Mouse (Mus musculus) forebrain, embryonic 14.5 days (tissue): ENCODE results near the gene Dmxl2. TPM values are rescaled to one million over a fixed set of nuclear protein-coding genes. Genes with fewer than 3 reads are reported as not detected.

Source experiments
- ATAC-seq: fragments of 200-750 bp; cut with Nextera tagmentation; 2 replicates; pipeline ENCODE4 v1.8.0; 2017; ENCODE audit warnings: mild to moderate bottlenecking, moderate library complexity
- DNase-seq: peaks from one replicate; pipeline ENCODE4 v3.0.0-alpha.2; 2015; ENCODE audit warnings: low spot score
- H3K27ac ChIP-seq: fragments of 300-500 bp; sonication (generic); 2 replicates; pipeline ENCODE4 v1.5.1; 2014; ENCODE audit warnings: low read depth, mild to moderate bottlenecking, control low read depth, low read length, moderate library complexity
- H3K27me3 ChIP-seq: fragments of 300-500 bp; sonication (generic); replicated peaks from 2 replicates; pipeline ENCODE4 v1.6.1; 2014; ENCODE audit warnings: low read length, control low read depth, mixed read lengths; ENCODE audit not compliant: control insufficient read depth, insufficient read depth
- H3K36me3 ChIP-seq: fragments of 300-500 bp; sonication (generic); 2 replicates; pipeline ENCODE4 v1.6.1; 2014; ENCODE audit warnings: low read length, control low read depth; ENCODE audit not compliant: control insufficient read depth, insufficient read depth
- H3K4me1 ChIP-seq: fragments of 300-500 bp; sonication (generic); 2 replicates; pipeline ENCODE4 v1.6.1; 2014; ENCODE audit warnings: antibody characterized with exemption, low read length, control low read depth; ENCODE audit not compliant: control insufficient read depth, insufficient read depth
- H3K4me2 ChIP-seq: fragments of 300-500 bp; sonication (generic); 2 replicates; pipeline ENCODE4 v1.6.1; 2014; ENCODE audit warnings: mild to moderate bottlenecking, control low read depth, low read length
- H3K4me3 ChIP-seq: fragments of 300-500 bp; sonication (generic); 2 replicates; pipeline ENCODE4 v1.5.1; 2014; ENCODE audit warnings: low read depth, low read length, control low read depth
- H3K9ac ChIP-seq: fragments of 300-500 bp; sonication (generic); 2 replicates; pipeline ENCODE4 v1.6.1; 2014; ENCODE audit warnings: mild to moderate bottlenecking, low read length, control low read depth, moderate library complexity
- H3K9me3 ChIP-seq: fragments of 300-500 bp; sonication (generic); replicated peaks from 2 replicates; pipeline ENCODE4 v1.6.1; 2016; ENCODE audit warnings: low read length, control low read depth, mixed read lengths; ENCODE audit not compliant: control insufficient read depth
- WGBS: fragments of 180-500 bp; shearing (Covaris S2); extraction: QIAGEN DNeasy Blood & Tissue Kit; methylation state at CpG from one replicate; pipeline ENCODE4 v1.1.7; 2014; 5-methylcytosine and 5-hydroxymethylcytosine counted together
- polyA plus RNA-seq: library from polyadenylated mRNA; unstranded; fragments of >200 nt; fragmentation: Nextera tagmentation; extraction: Ambion mirVana; gene quantifications from 2 replicates; pipeline ENCODE4 v1.2.1, GENCODE M21; 2014

The Dmxl2 gene
- polyA plus RNA-seq, 1 experiment from 2014 or later = 39.5 TPM

GRCm38 (mm10) chr9:54329201-54329600, 172.2 kb downstream of the Dmxl2 start:
- WGBS = 93% methylated on average over 7 of the region's 7 CpGs
- DNase-seq (no peak), ATAC-seq (no peak)
- Histone ChIP-seq H3K27ac (no peak overlapping the region), H3K36me3 (no peaks in the 10 kb centered on the region), H3K9ac (no peak overlapping the region), H3K27me3 (no peaks in the 10 kb centered on the region), H3K4me2 (no peak overlapping the region), H3K4me3 (no peak overlapping the region), H3K4me1 (no peaks in the 10 kb centered on the region), H3K9me3 (no peaks in the 10 kb centered on the region)

- no peaks in the 10 kb centered on the region for H3K36me3 ChIP-seq
- WGBS = 44% methylated on average over 8 of the region's 8 CpGs
- no peak overlapping the region for H3K27ac ChIP-seq
- H3K4me2 ChIP-seq = no peak overlapping the region
- ATAC-seq (0 out of 2 replicates have a peak, but pooled peaks have one; percentile 32), DNase-seq (peak; percentile 54)
- H3K9me3 ChIP-seq = no peaks in the 10 kb centered on the region
- no peaks in the 10 kb centered on the region for H3K27me3 ChIP-seq
- H3K9ac ChIP-seq = no peak overlapping the region
- no peaks in the 10 kb centered on the region for H3K4me1 ChIP-seq
- no peak overlapping the region for H3K4me3 ChIP-seq
These were observed 178.0 kb downstream of the Dmxl2 start for GRCm38 (mm10) chr9:54323456-54323855.

- Histone ChIP-seq H3K9me3 (no peaks in the 10 kb centered on the region), H3K36me3 (no peaks in the 10 kb centered on the region), H3K27me3 (no peaks in the 10 kb centered on the region), H3K4me1 (no peaks in the 10 kb centered on the region), H3K4me3 (no peak overlapping the region), H3K27ac (no peak overlapping the region), H3K4me2 (no peak overlapping the region), H3K9ac (no peak overlapping the region)
- DNase-seq (no peak), ATAC-seq (no peak)
- WGBS = 80% methylated on average over 9 of the region's 9 CpGs
These were observed 185.1 kb downstream of the Dmxl2 start for GRCm38 (mm10) chr9:54316363-54316762.

Other genes with a start within 250 kb of the Dmxl2 start
- 0.19 and 0.72 TPM in 2 replicates for gene Cyp19a1, start 233.5 kb downstream of the Dmxl2 start, polyA plus RNA-seq
- 0.20 and 0.27 TPM in 2 replicates for gene Gldn, start 215.1 kb downstream of the Dmxl2 start, polyA plus RNA-seq
- 0.10 TPM in 2 replicates for gene Sh2d7, start 37.4 kb upstream of the Dmxl2 start, polyA plus RNA-seq
- 42.7 and 43.4 TPM in 2 replicates for gene Cib2, start 58.6 kb upstream of the Dmxl2 start, polyA plus RNA-seq
- 141 and 175 TPM in 2 replicates for gene Idh3a, start 84.7 kb upstream of the Dmxl2 start, polyA plus RNA-seq
- gene Acsbg1, start 160.2 kb upstream of the Dmxl2 start, polyA plus RNA-seq = 18.6 and 21.9 TPM in 2 replicates
- gene Dnaja4, start 197.2 kb upstream of the Dmxl2 start, polyA plus RNA-seq = 5.2 and 5.5 TPM in 2 replicates
- 141 and 159 TPM in 2 replicates for gene Wdr61, start 232.9 kb upstream of the Dmxl2 start, polyA plus RNA-seq